Mouse (Mus musculus) neural tube, embryonic 14.5 days (tissue): ENCODE measurements around the gene Inpp5k. TPM values are rescaled to one million over a fixed set of nuclear protein-coding genes. Genes with fewer than 3 reads are reported as not detected.

Experiments
- ATAC-seq: fragments of 200-750 bp; cut with Nextera tagmentation; 2 replicates; pipeline ENCODE4 v1.8.0; 2017; ENCODE audit warnings: low read depth, mild to moderate bottlenecking, moderate TSS enrichment, moderate library complexity
- H3K27ac ChIP-seq: fragments of 300-500 bp; sonication (generic); 2 replicates; pipeline ENCODE4 v1.5.1; 2014; ENCODE audit warnings: low read depth, mild to moderate bottlenecking, control low read depth, low read length, moderate library complexity, mixed read lengths
- H3K27me3 ChIP-seq: fragments of 300-500 bp; sonication (generic); 2 replicates; pipeline ENCODE4 v1.6.1; 2014; ENCODE audit warnings: low read length; ENCODE audit not compliant: control insufficient read depth, insufficient read depth
- H3K36me3 ChIP-seq: fragments of 300-500 bp; sonication (generic); 2 replicates; pipeline ENCODE4 v1.6.1; 2014; ENCODE audit warnings: low read length, mixed read lengths; ENCODE audit not compliant: control insufficient read depth, insufficient read depth
- H3K4me1 ChIP-seq: fragments of 300-500 bp; sonication (generic); 2 replicates; pipeline ENCODE4 v1.6.1; 2014; ENCODE audit warnings: low read length; ENCODE audit not compliant: control insufficient read depth, insufficient read depth
- H3K4me2 ChIP-seq: fragments of 300-500 bp; sonication (generic); 2 replicates; pipeline ENCODE4 v1.6.1; 2014; ENCODE audit warnings: mild to moderate bottlenecking, low read depth, low read length, control low read depth
- H3K4me3 ChIP-seq: fragments of 300-500 bp; sonication (generic); 2 replicates; pipeline ENCODE4 v1.5.1; 2014; ENCODE audit warnings: low read depth, low read length, control low read depth, mixed read lengths
- H3K9ac ChIP-seq: fragments of 300-500 bp; sonication (generic); replicated peaks from 2 replicates; pipeline ENCODE4 v1.6.1; 2014; ENCODE audit warnings: low read depth, mild to moderate bottlenecking, control low read depth, low read length, mixed read lengths
- H3K9me3 ChIP-seq: fragments of 300-500 bp; sonication (generic); 2 replicates; pipeline ENCODE4 v1.6.1; 2016; ENCODE audit warnings: low read length; ENCODE audit not compliant: control insufficient read depth
- WGBS: fragments of 180-500 bp; shearing (Covaris S2); extraction: QIAGEN DNeasy Blood & Tissue Kit; methylation state at CpG from one replicate; pipeline ENCODE4 v1.1.7; 2014; 5-methylcytosine and 5-hydroxymethylcytosine counted together
- polyA plus RNA-seq: library from polyadenylated mRNA; unstranded; fragments of >200 nt; fragmentation: Nextera tagmentation; extraction: Ambion mirVana; gene quantifications from 2 replicates; pipeline ENCODE4 v1.2.1, GENCODE M21; 2014

Inpp5k gene
- polyA plus RNA-seq, 1 experiment from 2014 or later, result 57.4 TPM

GRCm38 (mm10) chr11:75677881-75678746, 47.3 kb downstream of the Inpp5k start:
- no peaks in the 10 kb centered on the region for H3K9me3 ChIP-seq
- no peak for ATAC-seq
- H3K9ac ChIP-seq, result peak overlapping the region; percentile 93; the same call in 1 of the 2 replicates

GRCm38 (mm10) chr11:75678747-75679438, 48.1 kb downstream of the Inpp5k start, which contains the start of gene Crk:
Crk (plus strand) TSS chr11:75679259.
- WGBS, result under 1% methylated on average over 55 of the region's 55 CpGs
- Histone ChIP-seq H3K9me3 (no peaks in the 10 kb centered on the region), H3K9ac (peak within 1 kb of the TSS; percentile 93), H3K27me3 (no peaks in the 10 kb centered on the region), H3K36me3 (0 out of 2 replicates have a peak, but pooled peaks cover 4% of the 10 kb centered on the region), H3K4me2 (peak within 1 kb of the TSS; percentile 67), H3K4me1 (peaks cover 17% of the 10 kb centered on the region), H3K4me3 (peak within 1 kb of the TSS; percentile 96), H3K27ac (peak within 1 kb of the TSS; percentile 95)
- peak; percentile 97 for ATAC-seq

More at GRCm38 (mm10) chr11:75677881-75678746, 47.3 kb downstream of the Inpp5k start:
- 0 out of 2 replicates have a peak, but pooled peaks cover under 1% of the 10 kb centered on the region for H3K36me3 ChIP-seq
- 86% methylated on average over 3 of the region's 3 CpGs for WGBS
- H3K4me2 ChIP-seq, result peak overlapping the region; percentile 67
- H3K4me3 ChIP-seq, result peak overlapping the region; percentile 96
- no peaks in the 10 kb centered on the region for H3K27me3 ChIP-seq
- H3K27ac ChIP-seq, result peak overlapping the region; percentile 95; the same call in 1 of the 2 replicates
- H3K4me1 ChIP-seq, result peaks cover 17% of the 10 kb centered on the region

- ATAC-seq, result peak; percentile 85
- Histone ChIP-seq H3K4me3 (peak overlapping the region; percentile 96), H3K27me3 (no peaks in the 10 kb centered on the region), H3K4me1 (peaks cover 17% of the 10 kb centered on the region), H3K4me2 (peak overlapping the region; percentile 67), H3K9me3 (no peaks in the 10 kb centered on the region), H3K27ac (peak overlapping the region; percentile 95), H3K36me3 (0 out of 2 replicates have a peak, but pooled peaks cover 4% of the 10 kb centered on the region), H3K9ac (peak overlapping the region; percentile 93)
- WGBS, result under 1% methylated on average over 41 of the region's 43 CpGs
Measured at GRCm38 (mm10) chr11:75679439-75680171, 48.8 kb downstream of the Inpp5k start.

- Histone ChIP-seq H3K4me2 (no peak overlapping the region), H3K36me3 (0 out of 2 replicates have a peak, but pooled peaks cover 4% of the 10 kb centered on the region), H3K4me3 (no peak overlapping the region), H3K9me3 (no peaks in the 10 kb centered on the region), H3K4me1 (peaks cover 13% of the 10 kb centered on the region), H3K27ac (no peak overlapping the region), H3K27me3 (no peaks in the 10 kb centered on the region), H3K9ac (no peak overlapping the region)
- ATAC-seq, result no peak
- 84% methylated on average over 5 of the region's 5 CpGs for WGBS
Measured at GRCm38 (mm10) chr11:75684462-75684861, 53.7 kb downstream of the Inpp5k start.

GRCm38 (mm10) chr11:75684956-75685355, 54.2 kb downstream of the Inpp5k start:
- Histone ChIP-seq H3K9me3 (no peaks in the 10 kb centered on the region), H3K9ac (no peak overlapping the region), H3K4me1 (peaks cover 13% of the 10 kb centered on the region), H3K4me2 (no peak overlapping the region), H3K27me3 (no peaks in the 10 kb centered on the region), H3K27ac (no peak overlapping the region), H3K4me3 (no peak overlapping the region), H3K36me3 (0 out of 2 replicates have a peak, but pooled peaks cover 4% of the 10 kb centered on the region)
- no peak for ATAC-seq
- 71% methylated on average over 2 of the region's 2 CpGs for WGBS

GRCm38 (mm10) chr11:75687343-75687993, 56.7 kb downstream of the Inpp5k start:
- Histone ChIP-seq H3K27me3 (no peaks in the 10 kb centered on the region), H3K4me1 (no peaks in the 10 kb centered on the region), H3K36me3 (peaks cover 9% of the 10 kb centered on the region), H3K4me2 (no peak overlapping the region), H3K4me3 (no peak overlapping the region), H3K9ac (no peak overlapping the region), H3K27ac (no peak overlapping the region), H3K9me3 (no peaks in the 10 kb centered on the region)
- ATAC-seq, result no peak
- 72% methylated on average over 2 of the region's 2 CpGs for WGBS

- no peak for ATAC-seq
- Histone ChIP-seq H3K4me2 (no peak overlapping the region), H3K27ac (no peak overlapping the region), H3K4me1 (no peaks in the 10 kb centered on the region), H3K9ac (no peak overlapping the region), H3K27me3 (no peaks in the 10 kb centered on the region), H3K9me3 (no peaks in the 10 kb centered on the region), H3K36me3 (peaks cover 13% of the 10 kb centered on the region), H3K4me3 (no peak overlapping the region)
- WGBS, result 98% methylated on average over 2 of the region's 2 CpGs
Measured at GRCm38 (mm10) chr11:75688132-75688531, 57.3 kb downstream of the Inpp5k start.

- Histone ChIP-seq H3K27me3 (no peaks in the 10 kb centered on the region), H3K27ac (no peak overlapping the region), H3K36me3 (peaks cover 21% of the 10 kb centered on the region), H3K9me3 (no peaks in the 10 kb centered on the region), H3K4me3 (no peak overlapping the region), H3K4me1 (no peaks in the 10 kb centered on the region), H3K9ac (no peak overlapping the region), H3K4me2 (no peak overlapping the region)
- 90% methylated on average over 1 of the region's 1 CpGs for WGBS
- no peak for ATAC-seq
Measured at GRCm38 (mm10) chr11:75689977-75690376, 59.2 kb downstream of the Inpp5k start.
